Mouse (Mus musculus): ENCODE measurements around the gene Hoxb9.

Hoxb9 gene

GRCm38 (mm10) chr11:96284041-96284749 lies 12.9 kb downstream of the Hoxb9 start:
- intact Hi-C loops (cut with DNase I) = loop anchor here (5.0 kb wide), 1 partner anchor 68 kb away; the partner anchor contains the start of gene Hoxb2

GRCm38 (mm10) chr11:96284774-96285734 lies 13.8 kb downstream of the Hoxb9 start:
- intact Hi-C loops (cut with DNase I) = loop anchor here (5.0 kb wide), 1 partner anchor 67 kb away; the partner anchor contains the start of gene Hoxb2

DNA sequence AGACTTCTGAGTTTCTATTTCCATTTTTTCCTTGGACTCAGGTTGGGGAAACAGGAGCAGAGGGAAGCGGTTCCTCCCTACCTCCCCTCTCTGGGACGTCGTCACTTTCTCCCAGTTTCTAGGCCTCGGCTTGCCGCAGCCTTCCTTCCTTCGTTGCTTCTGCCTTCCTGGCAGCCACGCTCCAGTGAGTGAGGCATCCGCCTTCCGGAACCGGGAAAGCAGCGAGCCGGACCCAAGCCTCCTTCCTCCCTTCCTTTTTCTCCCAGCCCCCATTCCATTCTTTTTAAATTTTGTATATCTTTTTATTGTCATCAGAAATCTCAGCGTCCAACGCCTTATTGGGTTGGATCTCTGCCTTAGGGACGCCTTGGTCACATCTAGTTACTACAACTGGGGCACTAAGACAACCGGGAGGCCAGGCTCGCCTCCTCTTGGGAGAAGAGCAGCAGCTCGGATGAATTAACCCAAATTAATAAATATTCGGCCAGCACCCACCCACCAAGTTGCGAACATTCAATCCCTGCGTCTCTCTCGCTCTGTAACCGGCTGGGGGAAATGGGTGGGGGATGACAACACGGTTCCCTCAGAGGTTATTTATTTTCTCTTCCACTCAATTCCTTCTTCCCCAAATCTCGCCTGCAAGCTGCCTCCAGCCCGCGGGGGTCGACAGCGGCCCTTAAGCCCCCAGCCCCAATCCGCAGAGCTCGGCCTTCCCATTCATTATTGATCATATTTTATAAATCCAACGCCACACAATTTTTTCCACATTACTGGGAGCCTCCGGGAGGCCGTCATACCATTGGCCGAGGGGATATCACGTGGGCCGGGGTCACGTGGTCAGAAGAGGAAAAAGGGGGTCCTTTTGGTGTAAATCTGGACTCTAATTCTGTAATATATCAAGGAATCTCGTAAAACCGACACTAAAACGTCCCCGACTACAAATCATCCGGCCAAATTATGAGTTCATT lies 14.8 kb downstream of the Hoxb9 start, which contains the start of gene Hoxb7:
Gene Hoxb7, plus strand, starts transcription at position 853 of the 968 bp plus-strand sequence.
- intact Hi-C loops (cut with DNase I) = no loop called here

DNA sequence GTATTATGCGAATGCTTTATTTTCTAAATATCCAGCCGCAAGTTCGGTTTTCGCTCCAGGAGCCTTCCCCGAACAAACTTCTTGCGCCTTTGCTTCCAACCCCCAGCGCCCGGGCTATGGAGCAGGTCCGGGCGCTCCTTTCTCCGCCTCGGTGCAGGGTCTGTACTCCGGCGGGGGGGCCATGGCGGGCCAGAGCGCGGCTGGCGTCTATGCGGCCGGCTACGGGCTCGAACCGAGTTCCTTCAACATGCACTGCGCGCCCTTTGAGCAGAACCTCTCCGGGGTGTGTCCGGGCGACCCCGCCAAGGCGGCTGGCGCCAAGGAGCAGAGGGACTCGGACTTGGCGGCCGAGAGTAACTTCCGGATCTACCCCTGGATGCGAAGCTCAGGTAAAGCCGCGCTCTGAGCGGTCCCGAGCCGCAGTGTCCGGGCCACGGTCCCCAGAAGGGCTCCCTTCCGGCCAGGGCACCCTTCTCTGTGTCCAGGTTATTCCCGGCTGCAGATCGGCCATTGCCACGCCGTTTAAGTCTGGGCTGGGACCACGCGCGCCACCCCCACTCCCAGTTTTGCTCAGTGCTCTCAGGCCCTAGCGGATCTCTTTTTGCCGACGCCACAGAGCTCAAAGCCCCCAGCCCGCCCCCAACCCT lies 15.6 kb downstream of the Hoxb9 start:
- intact Hi-C loops (cut with DNase I) = no loop called here

DNA sequence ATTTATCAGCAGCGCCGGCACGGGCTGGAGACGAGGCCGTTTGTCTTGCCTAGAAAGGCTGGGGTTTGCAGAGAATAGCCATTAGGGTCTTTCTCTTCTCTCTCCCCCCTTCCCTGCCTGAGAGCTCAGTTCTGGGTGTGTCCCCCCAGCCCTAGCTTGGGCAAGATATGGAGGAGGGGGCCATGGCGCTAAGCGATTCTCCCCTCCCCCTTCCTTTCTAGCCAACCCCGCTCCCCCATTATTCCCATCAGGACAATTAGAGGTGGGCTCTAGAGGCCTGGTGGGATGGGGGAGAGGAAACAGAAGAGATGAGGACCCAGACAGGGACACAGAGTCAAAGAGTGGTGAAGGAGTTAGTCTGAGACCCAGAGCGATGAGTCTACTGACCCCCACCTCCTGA lies 16.2 kb downstream of the Hoxb9 start:
- intact Hi-C loops (cut with DNase I) = no loop called here

GRCm38 (mm10) chr11:96288455-96289221 lies 17.4 kb downstream of the Hoxb9 start:
- intact Hi-C loops (cut with DNase I) = no loop called here

DNA sequence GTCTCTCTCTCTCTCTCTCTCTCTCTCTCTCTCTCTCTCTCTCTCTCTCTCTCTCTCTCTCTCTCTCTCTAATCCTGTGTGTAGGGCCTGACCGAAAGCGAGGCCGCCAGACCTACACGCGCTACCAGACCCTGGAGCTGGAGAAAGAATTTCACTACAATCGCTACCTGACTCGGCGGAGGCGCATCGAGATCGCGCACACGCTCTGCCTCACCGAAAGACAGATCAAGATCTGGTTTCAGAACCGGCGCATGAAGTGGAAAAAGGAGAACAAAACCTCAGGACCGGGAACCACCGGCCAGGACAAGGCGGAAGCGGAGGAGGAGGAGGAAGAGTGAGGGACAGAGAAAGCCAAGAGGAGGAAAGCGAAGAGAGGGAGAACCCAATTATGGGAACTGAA lies 18.0 kb downstream of the Hoxb9 start:
- intact Hi-C loops (cut with DNase I) = no loop called here

DNA sequence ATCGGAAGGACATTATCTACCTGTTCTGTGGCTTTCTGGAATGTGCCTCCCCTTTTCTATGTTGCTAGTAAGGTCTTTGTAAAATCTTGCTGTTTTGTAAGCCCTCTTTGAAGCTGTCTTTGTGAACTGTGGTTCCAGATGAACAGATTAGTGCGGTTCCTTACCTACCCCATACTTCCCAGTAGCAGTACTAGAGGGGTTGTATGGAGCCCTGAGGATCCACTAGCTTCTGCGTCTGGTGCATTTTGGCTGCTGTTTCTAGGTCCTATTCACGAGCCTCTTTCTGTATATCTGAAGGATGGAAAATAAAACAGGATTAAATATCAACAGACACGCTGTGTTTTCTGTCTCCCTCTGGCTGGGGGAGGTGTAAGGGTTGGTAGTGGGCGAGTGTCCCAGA lies 18.6 kb downstream of the Hoxb9 start:
- intact Hi-C loops (cut with DNase I) = no loop called here

GRCm38 (mm10) chr11:96290705-96291355 lies 19.6 kb downstream of the Hoxb9 start:
- intact Hi-C loops (cut with DNase I) = no loop called here

GRCm38 (mm10) chr11:96291681-96292564 lies 20.7 kb downstream of the Hoxb9 start, which contains the start of gene Hoxb6:
Hoxb6 (plus strand) TSS chr11:96292476.
- intact Hi-C loops (cut with DNase I) = no loop called here

DNA sequence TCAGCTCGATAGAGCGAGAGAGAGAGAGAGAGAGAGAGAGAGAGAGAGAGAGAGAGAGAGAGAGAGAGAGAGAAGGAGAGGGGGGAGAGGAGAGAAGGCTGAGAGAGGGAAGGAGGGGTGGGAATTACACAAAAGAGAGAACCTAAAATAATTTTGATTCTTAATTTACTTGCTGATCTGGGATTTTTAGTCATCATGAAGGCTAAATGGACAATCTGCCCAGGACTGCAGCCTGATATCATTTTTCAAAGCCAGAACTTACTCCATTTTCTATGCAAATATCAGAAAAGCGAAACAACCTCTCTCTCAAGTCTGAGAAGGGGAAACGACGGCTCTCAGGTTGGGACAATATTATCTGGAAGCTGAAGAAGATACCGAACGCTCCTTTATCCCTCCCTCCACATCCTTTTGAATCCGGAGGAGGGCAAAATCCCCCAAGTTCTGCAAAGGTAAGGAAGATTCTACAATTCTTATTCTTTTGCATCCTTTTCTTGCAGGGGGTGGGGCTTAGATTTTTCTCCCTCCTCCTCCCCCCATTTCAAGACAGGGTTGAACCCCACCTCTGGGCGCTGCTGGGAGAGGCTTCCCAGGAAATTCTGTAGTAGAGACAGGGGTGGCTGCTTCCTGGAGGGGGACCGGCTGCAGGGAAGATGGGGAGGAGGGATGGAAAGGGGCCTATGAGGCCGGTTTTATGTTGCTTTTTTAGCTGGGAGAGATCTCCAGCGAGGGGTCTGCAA lies 21.5 kb downstream of the Hoxb9 start:
- intact Hi-C loops (cut with DNase I) = no loop called here

GRCm38 (mm10) chr11:96293302-96293921 lies 22.2 kb downstream of the Hoxb9 start:
- intact Hi-C loops (cut with DNase I) = no loop called here

GRCm38 (mm10) chr11:96294245-96295091 lies 23.2 kb downstream of the Hoxb9 start:
- intact Hi-C loops (cut with DNase I) = loop anchor here (2.0 kb wide), 1 partner anchor 16 kb away; no protein-coding TSS in a partner anchor

DNA sequence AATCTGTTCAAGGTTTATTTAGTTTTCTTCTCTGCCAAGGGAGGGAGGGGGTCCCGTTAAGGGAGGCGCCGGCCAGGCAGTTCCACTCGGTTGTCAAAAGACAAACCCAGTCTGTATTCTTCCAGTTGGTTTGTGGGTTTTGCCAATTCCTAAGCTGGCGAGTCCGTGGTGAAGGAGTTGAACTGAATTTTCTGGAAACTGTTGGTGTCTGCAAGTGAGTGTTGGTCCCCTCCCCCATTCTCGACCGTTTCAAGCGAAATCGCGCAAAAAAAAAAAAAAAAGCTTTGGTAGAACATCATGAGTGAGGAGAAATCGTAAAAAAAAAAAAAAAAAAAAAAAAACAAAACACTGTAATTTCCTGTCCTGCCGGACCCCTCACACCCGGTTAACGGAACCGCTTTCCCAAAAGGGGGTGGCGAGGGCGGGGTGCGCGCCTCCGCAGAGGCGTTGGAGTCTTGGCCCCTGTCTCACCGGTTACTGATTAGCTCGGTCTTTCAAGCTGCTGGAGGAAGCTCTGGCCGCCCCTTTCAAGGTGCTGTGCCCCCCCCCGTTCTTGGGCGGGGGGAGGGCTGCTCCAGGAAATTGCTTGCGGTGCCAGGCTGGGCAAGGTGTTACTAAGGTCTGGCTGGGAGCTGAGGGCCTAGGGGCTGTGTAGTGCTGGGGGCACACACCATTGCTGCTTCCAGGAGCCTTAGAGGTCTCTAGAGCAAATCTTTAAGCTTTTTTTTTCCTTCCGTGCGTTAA lies 24.0 kb downstream of the Hoxb9 start:
- intact Hi-C loops (cut with DNase I) = loop anchor here (2.0 kb wide), 1 partner anchor 16 kb away; no protein-coding TSS in a partner anchor

- intact Hi-C loops (cut with DNase I) = no loop called here
These were observed 25.7 kb downstream of the Hoxb9 start for GRCm38 (mm10) chr11:96296997-96297396.

Data from adrenal gland (tissue).